Mouse (Mus musculus): ENCODE data around the gene Fbxo45.

Gene Fbxo45

DNA sequence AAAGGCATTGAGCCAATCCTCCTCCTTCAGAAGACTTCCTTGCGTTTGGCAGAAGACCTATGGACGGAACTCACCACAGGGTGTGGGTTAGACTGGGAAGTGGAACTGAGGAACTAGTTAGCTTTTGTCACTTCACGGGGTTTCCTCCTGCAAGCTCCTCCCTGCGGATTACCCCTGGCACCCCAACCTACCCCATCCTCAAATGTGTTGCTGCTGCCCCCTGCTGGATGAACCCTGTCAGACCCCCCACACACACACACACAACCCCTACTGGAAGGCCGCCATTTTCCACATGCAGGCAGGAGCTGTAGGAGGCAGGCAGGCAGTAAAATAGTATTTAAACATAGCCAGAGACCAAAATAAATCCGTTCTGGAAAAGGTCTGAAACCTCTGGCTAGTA lies 44.3 kb downstream of the Fbxo45 start:
- no peak for DNase-seq (ENCODE audit: low spot score)

DNA sequence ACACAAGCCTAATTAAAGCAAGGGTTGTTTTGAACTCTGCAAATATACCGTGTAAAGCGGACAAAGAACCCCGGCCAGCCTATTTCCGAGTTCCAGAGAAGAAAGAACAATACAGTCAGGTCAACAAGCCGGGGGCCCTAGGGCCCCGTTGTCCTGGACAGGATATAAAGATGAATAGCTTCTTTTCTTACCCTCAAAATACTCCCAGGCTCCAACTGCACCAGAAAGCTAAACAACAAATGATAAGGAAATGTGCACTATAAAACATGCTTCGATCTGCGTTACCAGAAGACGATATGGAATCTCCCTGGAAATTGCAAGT lies 46.0 kb downstream of the Fbxo45 start:
- DNase-seq (ENCODE audit: low spot score) = no peak

DNA sequence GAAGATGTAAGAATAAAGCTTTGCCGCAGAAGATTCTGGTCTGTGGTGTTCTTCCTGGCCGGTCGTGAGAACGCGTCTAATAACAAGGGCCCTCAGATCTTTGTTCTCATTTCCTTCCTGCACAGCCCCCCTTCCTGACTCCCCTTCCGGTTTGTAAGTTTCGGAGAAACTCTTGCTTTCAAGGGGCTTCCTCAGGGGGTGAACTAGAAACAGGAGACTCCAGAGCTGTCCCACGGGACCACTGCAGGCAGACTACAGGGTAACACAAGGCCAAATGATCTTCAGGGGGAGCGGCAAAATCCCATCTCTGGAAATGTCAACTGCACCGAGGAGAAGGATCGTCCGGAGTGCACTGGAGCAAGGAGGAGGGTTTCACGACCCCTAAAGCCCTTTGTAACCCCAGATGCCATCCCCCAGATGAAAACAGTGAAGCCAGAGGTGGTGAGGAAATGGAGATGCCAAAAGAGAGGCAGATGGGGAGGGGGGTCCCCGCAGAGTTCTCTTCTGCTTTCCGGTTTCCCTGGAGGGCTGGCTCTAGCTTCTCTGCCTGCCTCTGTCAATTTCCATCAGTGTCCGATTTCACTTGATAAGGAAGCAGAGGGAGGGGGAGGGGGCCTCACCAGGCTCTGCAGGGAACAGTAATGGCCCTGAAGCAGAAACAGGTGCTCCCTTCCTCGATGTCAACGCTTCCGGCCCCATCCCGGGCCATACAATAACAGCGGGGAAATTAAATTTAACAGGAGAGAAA lies 46.5 kb downstream of the Fbxo45 start:
- DNase-seq (ENCODE audit: low spot score) = no peak

DNA sequence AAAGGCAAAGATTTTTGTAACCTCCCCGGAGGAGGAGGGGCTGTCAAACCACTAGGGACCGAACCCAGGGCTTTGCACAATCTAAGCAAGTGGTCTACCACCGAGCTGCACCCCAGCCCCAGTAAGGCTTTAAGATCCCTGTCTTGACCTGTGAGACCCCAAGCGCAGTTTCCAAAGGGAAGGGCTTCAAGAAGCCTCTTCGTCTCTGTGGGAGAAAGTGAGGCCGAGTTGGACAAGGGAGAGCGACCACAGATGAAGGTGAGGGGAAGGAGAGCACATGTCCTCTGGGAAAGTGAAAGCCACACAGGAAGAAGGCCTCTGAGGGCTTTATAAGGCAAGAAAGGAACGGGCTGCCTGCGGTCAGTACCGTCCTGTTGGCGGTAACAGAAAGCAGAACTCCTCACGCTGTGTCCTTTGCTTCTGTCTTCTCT lies 56.9 kb downstream of the Fbxo45 start:
- no peak for DNase-seq (ENCODE audit: low spot score)

DNA sequence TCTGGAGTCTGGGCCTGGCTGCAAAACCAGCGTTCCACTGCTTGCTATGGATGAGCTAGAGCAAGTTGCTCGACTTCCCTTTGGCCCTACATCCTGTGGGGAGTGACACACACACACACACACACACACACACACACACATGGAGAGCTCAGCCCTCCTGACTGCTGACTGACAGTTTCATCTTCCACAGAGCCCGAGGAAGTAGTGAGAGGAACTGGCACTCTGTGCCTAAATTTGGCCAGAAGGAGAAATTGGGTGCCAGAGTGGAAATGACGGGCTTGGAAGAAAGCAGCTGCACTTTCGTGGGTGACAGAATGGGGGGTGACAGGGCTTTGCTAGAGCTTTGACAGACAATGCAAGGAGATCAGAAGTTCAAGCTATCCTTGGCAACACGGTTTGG lies 57.8 kb downstream of the Fbxo45 start:
- no peak for DNase-seq (ENCODE audit: low spot score)

DNA sequence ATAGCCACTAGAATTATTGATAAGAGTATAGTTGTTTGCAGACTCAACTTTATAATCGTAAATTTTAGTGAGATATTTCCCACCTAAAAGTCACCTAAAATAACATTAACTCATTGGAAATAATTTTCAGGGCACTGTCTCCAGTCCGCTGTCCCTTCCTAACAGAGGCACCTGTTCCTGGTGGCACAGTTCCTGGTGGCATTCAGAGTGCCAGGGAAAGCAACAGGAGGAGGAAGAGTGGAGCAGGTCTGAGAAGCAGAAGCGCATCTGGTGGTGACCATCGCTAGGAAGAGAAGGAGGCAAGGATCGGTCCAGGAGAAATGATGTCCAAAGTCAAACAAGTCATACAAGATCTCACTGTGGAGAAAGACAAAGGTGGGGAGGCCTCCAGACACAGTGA lies 60.9 kb downstream of the Fbxo45 start:
- no peak for DNase-seq (ENCODE audit: low spot score)

All from urinary bladder, postnatal 10 days (tissue).